Mouse (Mus musculus) CH12.LX (cell line): ENCODE data around the gene Wrap53. TPM values are rescaled to one million over a fixed set of nuclear protein-coding genes. Genes with fewer than 3 reads are reported as not detected.
A peak's percentile ranks its signal among the peaks of the same experiment; 100 is the strongest.

Experiments
- DNase-seq: peaks from one replicate; pipeline ENCODE4 v3.0.0-alpha.2; 2013; ENCODE audit errors: extremely low read depth
- H3K27ac ChIP-seq: 2 replicates; pipeline ENCODE4 v1.5.1; 2012; ENCODE audit warnings: low read depth, mild to moderate bottlenecking, control low read depth, moderate library complexity; ENCODE audit not compliant: insufficient read depth
- H3K27me3 ChIP-seq: replicated peaks from 2 replicates; pipeline ENCODE3; 2012; ENCODE audit warnings: inconsistent platforms
- H3K36me3 ChIP-seq, 2 experiments: replicated peaks in 1 of 2; 2 replicates each; pipeline versions ENCODE3 to v1.6.1; 2012; ENCODE audit warnings: inconsistent platforms in 1 of 2, low read length in 1 of 2, mild to moderate bottlenecking in 1 of 2, mixed read lengths in 1 of 2, moderate library complexity in 1 of 2; ENCODE audit not compliant: control insufficient read depth in 1 of 2, insufficient read depth in 1 of 2
- H3K4me1 ChIP-seq, 2 experiments: 2 replicates each; pipeline ENCODE4 v1.6.1; 2012; ENCODE audit warnings: inconsistent platforms in 1 of 2, moderate library complexity in 1 of 2; ENCODE audit not compliant: insufficient read depth in 2 of 2, control insufficient read depth in 1 of 2
- H3K4me2 ChIP-seq: 2 replicates; pipeline ENCODE4 v1.6.1; 2012; ENCODE audit warnings: low read depth, mild to moderate bottlenecking, control low read depth; ENCODE audit not compliant: poor library complexity, insufficient read depth, severe bottlenecking
- H3K4me3 ChIP-seq, 3 experiments: fragments of 150-350 bp in 1 of 3; sonication (generic) in 1 of 3; replicated peaks in 1 of 3; 2 replicates each; pipeline versions ENCODE3 to v1.5.1; 2011 to 2012; ENCODE audit warnings: low read depth in 2 of 3, low read length in 2 of 3, mild to moderate bottlenecking in 2 of 3, moderate library complexity in 2 of 3, control low read depth in 1 of 3, improper control_type of control experiment in 1 of 3, inconsistent platforms in 1 of 3, mixed read lengths in 1 of 3; ENCODE audit not compliant: poor library complexity in 1 of 3
- H3K79me2 ChIP-seq: replicated peaks from 2 replicates; pipeline ENCODE4 v1.6.1; 2012; ENCODE audit warnings: mild to moderate bottlenecking, moderate library complexity; ENCODE audit not compliant: control insufficient read depth, poor library complexity, insufficient read depth, severe bottlenecking; ENCODE audit errors: extremely low read depth
- H3K9ac ChIP-seq: 2 replicates; pipeline ENCODE4 v1.6.1; 2012; ENCODE audit warnings: low read depth, mild to moderate bottlenecking, control low read depth, moderate library complexity; ENCODE audit not compliant: insufficient read depth
- H3K9me3 ChIP-seq: replicated peaks from 2 replicates; pipeline ENCODE3; 2012; ENCODE audit warnings: low read length, inconsistent platforms, mixed read lengths
- BHLHE40 ChIP-seq: IDR thresholded peaks from 2 replicates; pipeline ENCODE4 v1.6.1; 2011; ENCODE audit warnings: mild to moderate bottlenecking, low read depth, low read length, improper control_type of control experiment
- CHD1 ChIP-seq: IDR thresholded peaks from 2 replicates; pipeline ENCODE4 v1.6.1; 2012; ENCODE audit warnings: low read depth, low read length, improper control_type of control experiment, inconsistent platforms
- CHD2 ChIP-seq: IDR thresholded peaks from 2 replicates; pipeline ENCODE4 v1.6.1; 2011; ENCODE audit warnings: low read length, improper control_type of control experiment
- CTCF ChIP-seq, 2 experiments: IDR thresholded peaks in 1 of 2; conservative IDR thresholded peaks in 1 of 2; 2 replicates each; pipeline ENCODE4 v1.5.1; 2011 to 2012; ENCODE audit warnings: low read depth in 2 of 2, low read length in 2 of 2, improper control_type of control experiment in 1 of 2, inconsistent platforms in 1 of 2, mild to moderate bottlenecking in 1 of 2, moderate library complexity in 1 of 2
- E2F4 ChIP-seq: IDR thresholded peaks from 2 replicates; pipeline ENCODE4 v1.6.1; 2011; ENCODE audit warnings: low read depth, low read length, improper control_type of control experiment; ENCODE audit not compliant: insufficient replicate concordance
- ELF1 ChIP-seq: IDR thresholded peaks from 2 replicates; pipeline ENCODE4 v1.6.1; 2014; ENCODE audit warnings: low read depth, mild to moderate bottlenecking, inconsistent platforms, low read length, improper control_type of control experiment
- EP300 ChIP-seq: IDR thresholded peaks from 2 replicates; pipeline ENCODE4 v1.6.1; 2011; ENCODE audit warnings: low read length, improper control_type of control experiment
- ETS1 ChIP-seq: conservative IDR thresholded peaks from 2 replicates; pipeline ENCODE4 v1.6.1; 2012; ENCODE audit warnings: low read depth, mild to moderate bottlenecking, inconsistent platforms, low read length, improper control_type of control experiment, moderate library complexity
- GABPA ChIP-seq: IDR thresholded peaks from 2 replicates; pipeline ENCODE4 v1.6.1; 2012; ENCODE audit warnings: low read depth, low read length, improper control_type of control experiment, inconsistent platforms; ENCODE audit not compliant: insufficient replicate concordance
- HCFC1 ChIP-seq: IDR thresholded peaks from 2 replicates; pipeline ENCODE4 v1.6.1; 2012; ENCODE audit warnings: low read depth, mild to moderate bottlenecking, inconsistent platforms, low read length, improper control_type of control experiment
- IRF4 ChIP-seq: IDR thresholded peaks from 2 replicates; pipeline ENCODE4 v1.6.1; 2014; ENCODE audit warnings: low read depth, mild to moderate bottlenecking, inconsistent platforms, low read length, improper control_type of control experiment
- JUN ChIP-seq: IDR thresholded peaks from 2 replicates; pipeline ENCODE4 v1.6.1; 2011; ENCODE audit warnings: low read depth, mild to moderate bottlenecking, low read length, improper control_type of control experiment, moderate library complexity; ENCODE audit not compliant: insufficient read depth
- JUND ChIP-seq: conservative IDR thresholded peaks from 2 replicates; pipeline ENCODE4 v1.6.1; 2011; ENCODE audit warnings: low read depth, low read length, improper control_type of control experiment
- KAT2A ChIP-seq: IDR thresholded peaks from 2 replicates; pipeline ENCODE4 v1.6.1; 2012; ENCODE audit warnings: low read length, improper control_type of control experiment, inconsistent platforms; ENCODE audit not compliant: insufficient replicate concordance
- MAFK ChIP-seq: IDR thresholded peaks from 2 replicates; pipeline ENCODE4 v1.6.1; 2011; ENCODE audit warnings: low read length, improper control_type of control experiment; ENCODE audit not compliant: insufficient replicate concordance
- MAX ChIP-seq: IDR thresholded peaks from 2 replicates; pipeline ENCODE4 v1.6.1; 2011; ENCODE audit warnings: low read length, improper control_type of control experiment
- MAZ ChIP-seq: IDR thresholded peaks from 2 replicates; pipeline ENCODE4 v1.6.1; 2012; ENCODE audit warnings: low read depth, mild to moderate bottlenecking, inconsistent platforms, low read length, improper control_type of control experiment, moderate library complexity
- MEF2A ChIP-seq: IDR thresholded peaks from 2 replicates; pipeline ENCODE4 v1.6.1; 2014; ENCODE audit warnings: low read depth, mild to moderate bottlenecking, inconsistent platforms, low read length, improper control_type of control experiment, borderline replicate concordance
- MXI1 ChIP-seq: IDR thresholded peaks from 2 replicates; pipeline ENCODE4 v1.6.1; 2011; ENCODE audit warnings: mild to moderate bottlenecking, low read depth, low read length, improper control_type of control experiment
- MYC ChIP-seq: IDR thresholded peaks from 2 replicates; pipeline ENCODE4 v1.6.1; 2011; ENCODE audit warnings: low read depth, mild to moderate bottlenecking, improper control_type of control experiment, low read length
- NELFE ChIP-seq: IDR thresholded peaks from 2 replicates; pipeline ENCODE4 v1.6.1; 2011; ENCODE audit warnings: low read depth, low read length, improper control_type of control experiment
- NRF1 ChIP-seq: IDR thresholded peaks from 2 replicates; pipeline ENCODE4 v1.6.1; 2014; ENCODE audit warnings: low read depth, mild to moderate bottlenecking, inconsistent platforms, low read length, improper control_type of control experiment, moderate library complexity
- PAX5 ChIP-seq: IDR thresholded peaks from 2 replicates; pipeline ENCODE4 v1.6.1; 2012; ENCODE audit warnings: low read length, inconsistent platforms, mixed read lengths
- POLR2A ChIP-seq: IDR thresholded peaks from 2 replicates; pipeline ENCODE4 v1.6.1; 2011; ENCODE audit warnings: low read depth, mild to moderate bottlenecking, improper control_type of control experiment, low read length
- POLR2AphosphoS2 ChIP-seq: IDR thresholded peaks from 2 replicates; pipeline ENCODE4 v1.6.1; 2011; ENCODE audit warnings: low read depth, low read length, improper control_type of control experiment
- RAD21 ChIP-seq: IDR thresholded peaks from 2 replicates; pipeline ENCODE4 v1.6.1; 2011; ENCODE audit warnings: low read depth, mild to moderate bottlenecking, low read length, improper control_type of control experiment, moderate library complexity
- RCOR1 ChIP-seq: conservative IDR thresholded peaks from 2 replicates; pipeline ENCODE4 v1.6.1; 2012; ENCODE audit warnings: low read depth, mild to moderate bottlenecking, inconsistent platforms, low read length, improper control_type of control experiment
- SIN3A ChIP-seq: IDR thresholded peaks from 2 replicates; pipeline ENCODE4 v1.6.1; 2012; ENCODE audit warnings: low read length, improper control_type of control experiment, inconsistent platforms
- SMC3 ChIP-seq: IDR thresholded peaks from 2 replicates; pipeline ENCODE4 v1.6.1; 2011; ENCODE audit warnings: low read depth, low read length, improper control_type of control experiment
- TBP ChIP-seq: conservative IDR thresholded peaks from 2 replicates; pipeline ENCODE4 v1.6.1; 2011; ENCODE audit warnings: low read depth, low read length, improper control_type of control experiment
- TCF12 ChIP-seq: IDR thresholded peaks from 2 replicates; pipeline ENCODE4 v1.6.1; 2014; ENCODE audit warnings: low read depth, mild to moderate bottlenecking, inconsistent platforms, low read length, improper control_type of control experiment
- UBTF ChIP-seq: IDR thresholded peaks from 2 replicates; pipeline ENCODE4 v1.6.1; 2012; ENCODE audit warnings: low read depth, mild to moderate bottlenecking, inconsistent platforms, low read length, improper control_type of control experiment, moderate library complexity
- USF1 ChIP-seq: IDR thresholded peaks from 2 replicates; pipeline ENCODE4 v1.6.1; 2014; ENCODE audit warnings: low read depth, mild to moderate bottlenecking, inconsistent platforms, low read length, improper control_type of control experiment
- USF2 ChIP-seq: conservative IDR thresholded peaks from 2 replicates; pipeline ENCODE4 v1.6.1; 2011; ENCODE audit warnings: low read depth, low read length, improper control_type of control experiment
- ZC3H11A ChIP-seq: IDR thresholded peaks from 2 replicates; pipeline ENCODE4 v1.6.1; 2012; ENCODE audit warnings: low read depth, mild to moderate bottlenecking, inconsistent platforms, low read length, improper control_type of control experiment
- ZKSCAN1 ChIP-seq: IDR thresholded peaks from 2 replicates; pipeline ENCODE4 v1.6.1; 2012; ENCODE audit warnings: low read depth, inconsistent platforms, low read length, improper control_type of control experiment, borderline replicate concordance
- ZMIZ1 ChIP-seq: IDR thresholded peaks from 2 replicates; pipeline ENCODE4 v1.6.1; 2012; ENCODE audit warnings: low read depth, mild to moderate bottlenecking, inconsistent platforms, low read length, improper control_type of control experiment
- ZNF384 ChIP-seq: IDR thresholded peaks from 2 replicates; pipeline ENCODE4 v1.6.1; 2012; ENCODE audit warnings: low read depth, low read length, improper control_type of control experiment, inconsistent platforms
- dilution Hi-C: fragments of 300-500 bp; cut with MboI; formaldehyde crosslinking; loops from 2 replicates; pipeline ENCODE4 v1.14.3; 2020; ENCODE audit warnings: low sequenced_read_pairs; ENCODE audit not compliant: extremely low pct_unique_long_range_greater_than_20kb, extremely low pct_ligation_motif_present
- in situ Hi-C: fragments of 300-500 bp; cut with MboI; formaldehyde crosslinking; loops from 3 replicates; pipeline ENCODE4 v1.14.3; 2019; ENCODE audit warnings: low sequenced_read_pairs, low pct_ligation_motif_present, low pct_unique_long_range_greater_than_20kb, mixed read lengths
- polyA plus RNA-seq: library from polyadenylated mRNA; unstranded; fragments of >175 nt; gene quantifications from 2 replicates; pipeline ENCODE4 v1.2.1, GENCODE M21; 2012; ENCODE audit warnings: low read depth; ENCODE audit not compliant: insufficient read length
- total RNA-seq, 2 experiments: library from RNA; depleted of rRNA; stranded (reverse); fragments of 300-350 nt in 1 of 2; fragments of >200 nt in 1 of 2; gene quantifications; 2 replicates each; pipeline ENCODE4 v1.2.3; 2012 to 2014

Gene Wrap53
- total RNA-seq (2012; rRNA removed) (34.2 and 40.8 TPM in 2 replicates), total RNA-seq (2014; rRNA removed) (25.4 and 26.4 TPM in 2 replicates), polyA plus RNA-seq (35.3 and 36.0 TPM in 2 replicates)

DNA sequence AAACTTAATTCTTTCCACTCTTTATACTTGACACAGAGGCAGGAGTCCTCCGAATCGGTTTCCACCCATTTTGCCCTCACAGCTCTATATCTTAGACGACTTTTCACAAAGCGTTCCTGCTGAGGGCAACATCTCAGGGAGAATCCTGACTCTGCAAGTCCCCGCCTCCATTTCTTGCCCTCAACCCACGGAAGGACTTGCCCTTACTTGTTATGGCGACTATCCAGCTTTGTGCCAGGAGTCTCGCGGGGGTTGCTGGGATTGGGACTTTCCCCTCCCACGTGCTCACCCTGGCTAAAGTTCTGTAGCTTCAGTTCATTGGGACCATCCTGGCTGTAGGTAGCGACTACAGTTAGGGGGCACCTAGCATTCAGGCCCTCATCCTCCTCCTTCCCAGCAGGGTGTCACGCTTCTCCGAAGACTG lies at the start of gene Wrap53, which contains the start of gene Trp53:
Gene Wrap53, minus strand, starts transcription at position 165 of the 424 bp plus-strand sequence.
Gene Trp53, plus strand, starts transcription at position 269 of the 424 bp plus-strand sequence.
- dilution Hi-C loops: no loop called here
- Histone ChIP-seq H3K4me3 (peak within 1 kb of the TSS; percentile 81 to 99 (median 95)), H3K27me3 (no peaks in the 10 kb centered on the region), H3K4me2 (peak within 1 kb of the TSS; percentile 83), H3K79me2 (peaks cover 78% of the 10 kb centered on the region), H3K9ac (peak within 1 kb of the TSS; percentile 99), H3K36me3 (peaks cover 19 to 54% of the 10 kb centered on the region in 2 experiments), H3K4me1 (peaks cover 16 to 59% of the 10 kb centered on the region in 2 experiments), H3K27ac (peak within 1 kb of the TSS; percentile 89), H3K9me3 (no peaks in the 10 kb centered on the region)
- peak; percentile 99 for DNase-seq
- in situ Hi-C loops: no loop called here
- TF ChIP-seq HCFC1: peak; percentile 96
- peak; percentile 87 for TF ChIP-seq USF1
- TF ChIP-seq CHD2: peak; percentile 94
- TF ChIP-seq ELF1: peak; percentile 81
- TF ChIP-seq EP300: no peak
- no peak for TF ChIP-seq ZKSCAN1
- no peak for TF ChIP-seq ZC3H11A
- peak; percentile 100 for TF ChIP-seq MYC
- peak; percentile 46; the same call in 1 of the 2 replicates for TF ChIP-seq ETS1
- TF ChIP-seq KAT2A: peak; percentile 97
- peak; percentile 82 for TF ChIP-seq ZMIZ1
- peak; percentile 96 for TF ChIP-seq TCF12
- TF ChIP-seq MAX: peak; percentile 100
- TF ChIP-seq POLR2A: peak; percentile 98
- peak in 1 of 2 experiments; percentile 26; a peak in 2 of 4 replicates for TF ChIP-seq CTCF (conservative IDR thresholded peaks at IDR 0.05 in 1 of 2, IDR thresholded peaks at IDR 0.05 in 1 of 2; ENCODE audit: low read depth in 2 of 2, low read length in 2 of 2)
- TF ChIP-seq RAD21: no peak
- TF ChIP-seq CHD1: peak; percentile 87
- TF ChIP-seq SMC3: no peak
- TF ChIP-seq ZNF384: no peak
- peak; percentile 79 for TF ChIP-seq USF2
- TF ChIP-seq TBP: peak; percentile 94
- TF ChIP-seq POLR2AphosphoS2: peak; percentile 90
- TF ChIP-seq NRF1: peak; percentile 76
- peak; percentile 68 for TF ChIP-seq RCOR1
- peak; percentile 82 for TF ChIP-seq MEF2A
- peak; percentile 94 for TF ChIP-seq NELFE
- peak; percentile 71 for TF ChIP-seq IRF4
- no peak for TF ChIP-seq PAX5
- TF ChIP-seq MAZ: no peak
- TF ChIP-seq MAFK: peak; percentile 56; the same call in 1 of the 2 replicates
- TF ChIP-seq MXI1: peak; percentile 99
- TF ChIP-seq JUN: no peak
- TF ChIP-seq GABPA: peak; percentile 40; the same call in 1 of the 2 replicates
- no peak for TF ChIP-seq E2F4
- no peak for TF ChIP-seq JUND
- TF ChIP-seq UBTF: no peak
- TF ChIP-seq BHLHE40: peak; percentile 72
- TF ChIP-seq SIN3A: peak; percentile 99
